Mouse (Mus musculus) brain, embryonic 14.5 days (tissue): ENCODE data around the gene Agbl3.

Experiments used
- CTCF ChIP-seq: fragments of 200-500 bp; IDR thresholded peaks from 2 replicates; pipeline ENCODE4 v1.5.1; 2012; ENCODE audit warnings: inconsistent platforms, mild to moderate bottlenecking, moderate library complexity, borderline replicate concordance; ENCODE audit not compliant: insufficient read depth, insufficient read length; ENCODE audit errors: extremely low read depth
- POLR2A ChIP-seq: fragments of 200-500 bp; IDR thresholded peaks from 2 replicates; pipeline ENCODE4 v1.6.1; 2012; ENCODE audit warnings: mild to moderate bottlenecking, inconsistent platforms, borderline replicate concordance; ENCODE audit not compliant: poor library complexity, insufficient read depth, insufficient read length, severe bottlenecking; ENCODE audit errors: extremely low read depth

DNA sequence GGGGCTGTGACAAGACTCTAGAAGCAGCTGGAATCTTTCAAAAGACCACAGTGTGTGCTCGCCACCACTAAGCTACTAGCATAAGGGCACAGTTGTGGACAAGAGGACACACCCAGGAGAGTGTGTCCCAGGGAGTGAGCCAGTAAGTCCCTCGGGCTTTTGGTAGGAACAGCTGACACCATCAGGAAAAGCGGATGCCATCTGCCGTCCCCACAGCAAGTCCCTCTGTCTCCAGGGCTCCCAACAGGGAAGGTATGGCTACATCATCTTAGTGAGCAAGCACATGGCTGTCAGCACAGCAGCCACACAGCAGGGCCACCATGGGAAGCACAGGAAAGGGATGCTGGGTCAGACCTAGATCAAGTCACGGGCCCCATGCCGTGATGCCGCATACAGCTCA, 115.3 kb downstream of the Agbl3 start:
- no peak for TF ChIP-seq CTCF
- TF ChIP-seq POLR2A: no peak
